8 mouse cellular contexts compared by ENCODE assay signal in the genomic region with DNA sequence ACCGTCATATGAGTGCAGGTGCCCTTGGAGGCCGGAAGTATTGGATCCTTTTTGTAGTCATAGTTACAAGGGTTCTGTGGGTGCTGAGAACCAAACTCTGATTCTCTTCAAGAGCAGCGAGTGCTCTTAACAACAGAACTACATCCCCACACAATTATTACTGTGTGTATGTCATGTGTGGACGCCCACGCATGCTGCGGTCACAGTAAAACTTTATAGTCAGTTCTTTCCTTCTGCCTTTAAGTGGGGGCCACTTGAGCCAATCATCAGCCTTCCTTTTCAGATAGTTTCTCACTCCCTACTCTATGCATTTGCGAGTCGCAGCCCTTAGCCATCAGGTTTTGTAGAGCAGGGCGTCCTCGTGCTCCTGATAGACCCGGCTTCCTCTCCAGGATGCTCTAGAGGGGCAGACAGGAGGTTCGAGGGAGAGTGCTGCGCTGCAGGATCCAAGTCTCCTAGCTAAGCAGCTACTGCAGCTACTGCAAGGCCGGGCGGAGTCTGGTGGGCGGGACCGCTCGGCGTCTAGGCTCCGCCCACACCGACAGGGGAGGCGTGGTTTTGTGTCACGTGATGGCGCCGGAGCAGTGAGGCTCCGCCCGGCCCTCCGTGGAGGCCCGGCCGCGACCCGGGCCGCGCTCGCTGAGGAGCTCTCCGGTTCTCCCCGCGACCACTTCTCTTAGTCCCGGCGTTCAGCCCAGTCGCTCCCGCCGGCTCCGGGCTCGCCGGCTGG. TPM values are rescaled to one million over a fixed set of nuclear protein-coding genes. Genes with fewer than 3 reads are reported as not detected.
DNase-seq lines count a peak whose midpoint lies in the region; ATAC-seq and TF ChIP-seq lines count a peak whose summit lies in the region.

A gene (plus strand): TSS at position 555 of the 730 bp plus-strand sequence.

- 9% methylated on average over 46 of the region's 46 CpGs for WGBS in forebrain, embryonic 12.5 days
- 8% methylated on average over 44 of the region's 46 CpGs for WGBS in heart, postnatal 0 days
- WGBS in large intestine, adult 2 months, result 2% methylated on average over 46 of the region's 46 CpGs
- WGBS in liver, postnatal 0 days (ENCODE audit: insufficient replicate concordance), result 5% methylated on average over 44 of the region's 46 CpGs
- 8% methylated on average over 46 of the region's 46 CpGs for WGBS in neural tube, embryonic 14.5 days

- H3K4me2 ChIP-seq in CH12.LX (ENCODE audit: insufficient read depth, low read depth, poor library complexity, severe bottlenecking), result peak within 1 kb of the TSS; percentile 81
- peak within 1 kb of the TSS; percentile 81 for H3K4me2 ChIP-seq in forebrain, embryonic 12.5 days
- peak within 1 kb of the TSS; percentile 90 for H3K4me2 ChIP-seq in heart, postnatal 0 days (ENCODE audit: low read depth, low read length)
- H3K4me2 ChIP-seq in liver, postnatal 0 days (ENCODE audit: low read depth, low read length), result peak within 1 kb of the TSS; percentile 75
- peak within 1 kb of the TSS; percentile 85 for H3K4me2 ChIP-seq in neural tube, embryonic 14.5 days (ENCODE audit: low read depth, low read length)

- ATAC-seq in forebrain, embryonic 12.5 days (ENCODE audit: low FRiP score), result peak; percentile 98
- ATAC-seq in heart, postnatal 0 days (ENCODE audit: insufficient read depth, low read depth), result peak; percentile 91
- peak; percentile 86 for ATAC-seq in liver, postnatal 0 days
- peak; percentile 93 for ATAC-seq in neural tube, embryonic 14.5 days (ENCODE audit: low read depth)

- peak; percentile 71 for TF ChIP-seq POLR2A in CH12.LX (IDR thresholded peaks at IDR 0.05; ENCODE audit: low read depth, low read length)

- TF ChIP-seq RAD21 in CH12.LX (IDR thresholded peaks at IDR 0.05; ENCODE audit: low read depth, low read length), result no peak

- peak within 1 kb of the TSS; percentile 24 for H3K9ac ChIP-seq in CH12.LX (ENCODE audit: insufficient read depth, low read depth)
- peak within 1 kb of the TSS; percentile 84 for H3K9ac ChIP-seq in forebrain, embryonic 12.5 days
- peak within 1 kb of the TSS; percentile 96 for H3K9ac ChIP-seq in heart, postnatal 0 days (replicated peaks; ENCODE audit: low read depth, low read length)
- H3K9ac ChIP-seq in liver, postnatal 0 days (replicated peaks), result peak within 1 kb of the TSS; percentile 95
- H3K9ac ChIP-seq in neural tube, embryonic 14.5 days (replicated peaks; ENCODE audit: low read depth, low read length), result peak within 1 kb of the TSS; percentile 75

- H3K4me3 ChIP-seq in CH12.LX (replicated peaks in 1 of 3; ENCODE audit: low read depth in 2 of 3, low read length in 2 of 3, poor library complexity in 1 of 3), result peak within 1 kb of the TSS; percentile 51 to 76 (median 75)
- peak within 1 kb of the TSS; percentile 81 for H3K4me3 ChIP-seq in forebrain, embryonic 12.5 days (replicated peaks)
- H3K4me3 ChIP-seq in heart, postnatal 0 days (ENCODE audit: low read depth, low read length), result peak within 1 kb of the TSS; percentile 84
- H3K4me3 ChIP-seq in liver, postnatal 0 days (ENCODE audit: low read depth, low read length), result peak within 1 kb of the TSS; percentile 86
- H3K4me3 ChIP-seq in neural tube, embryonic 14.5 days (ENCODE audit: low read depth, low read length), result peak within 1 kb of the TSS; percentile 83

- no peaks in the 10 kb centered on the region for H3K36me3 ChIP-seq in CH12.LX (replicated peaks in 1 of 2; ENCODE audit: control insufficient read depth in 1 of 2, insufficient read depth in 1 of 2, low read length in 1 of 2)
- H3K36me3 ChIP-seq in forebrain, embryonic 12.5 days (replicated peaks), result no peaks in the 10 kb centered on the region
- no peaks in the 10 kb centered on the region for H3K36me3 ChIP-seq in heart, postnatal 0 days (replicated peaks; ENCODE audit: control insufficient read depth, insufficient read depth, low read length)
- no peaks in the 10 kb centered on the region for H3K36me3 ChIP-seq in liver, postnatal 0 days (replicated peaks; ENCODE audit: insufficient read depth, low read length)
- no peaks in the 10 kb centered on the region for H3K36me3 ChIP-seq in neural tube, embryonic 14.5 days (ENCODE audit: control insufficient read depth, insufficient read depth, low read length)

- TF ChIP-seq EP300 in CH12.LX (IDR thresholded peaks at IDR 0.05; ENCODE audit: low read length), result no peak
- TF ChIP-seq EP300 in heart, postnatal 0 days (IDR thresholded peaks at IDR 0.05; ENCODE audit: low read depth), result no peak
- TF ChIP-seq EP300 in liver, postnatal 0 days (IDR thresholded peaks at IDR 0.05; ENCODE audit: low read depth), result no peak

- H3K27me3 ChIP-seq in CH12.LX (replicated peaks), result peaks cover 19% of the 10 kb centered on the region
- H3K27me3 ChIP-seq in forebrain, embryonic 12.5 days, result no peaks in the 10 kb centered on the region
- no peaks in the 10 kb centered on the region for H3K27me3 ChIP-seq in heart, postnatal 0 days (ENCODE audit: control insufficient read depth, insufficient read depth, low read length)
- no peaks in the 10 kb centered on the region; the same call in 1 of the 2 replicates for H3K27me3 ChIP-seq in liver, postnatal 0 days (ENCODE audit: insufficient read depth, low read length)
- H3K27me3 ChIP-seq in neural tube, embryonic 14.5 days (ENCODE audit: control insufficient read depth, insufficient read depth, low read length), result no peaks in the 10 kb centered on the region

- peak; percentile 80 for DNase-seq in CH12.LX (ENCODE audit: extremely low read depth)
- DNase-seq in c-Kit-positive CD71-positive TER-119-negative erythroid progenitor cells, embryonic 14.5 days (ENCODE audit: low read depth), result peak; percentile 86
- DNase-seq in heart, postnatal 0 days (ENCODE audit: low spot score), result peak; percentile 90
- peak; percentile 76 for DNase-seq in large intestine, adult 2 months (ENCODE audit: low read depth, low spot score)
- DNase-seq in liver, postnatal 0 days, result peak; percentile 96
- peak; percentile 98 for DNase-seq in testis, postnatal 10 days (ENCODE audit: low spot score)

- no peaks in the 10 kb centered on the region for H3K79me2 ChIP-seq in CH12.LX (replicated peaks; ENCODE audit: control insufficient read depth, extremely low read depth, insufficient read depth, poor library complexity, severe bottlenecking)

- no peak for TF ChIP-seq CTCF in CH12.LX (conservative IDR thresholded peaks at IDR 0.05 in 1 of 2, IDR thresholded peaks at IDR 0.05 in 1 of 2; ENCODE audit: low read depth in 2 of 2, low read length in 2 of 2)
- TF ChIP-seq CTCF in heart, postnatal 0 days (IDR thresholded peaks at IDR 0.05; ENCODE audit: low read depth), result no peak
- no peak for TF ChIP-seq CTCF in liver, postnatal 0 days (IDR thresholded peaks at IDR 0.05; ENCODE audit: low read depth)

- H3K9me3 ChIP-seq in CH12.LX (replicated peaks; ENCODE audit: low read length), result no peaks in the 10 kb centered on the region
- H3K9me3 ChIP-seq in forebrain, embryonic 12.5 days, result no peaks in the 10 kb centered on the region
- no peaks in the 10 kb centered on the region for H3K9me3 ChIP-seq in heart, postnatal 0 days (replicated peaks; ENCODE audit: control insufficient read depth, low read length)
- H3K9me3 ChIP-seq in liver, postnatal 0 days (ENCODE audit: low read length), result no peaks in the 10 kb centered on the region
- H3K9me3 ChIP-seq in neural tube, embryonic 14.5 days (ENCODE audit: control insufficient read depth, low read length), result no peaks in the 10 kb centered on the region

- no peak within 1 kb of the TSS for H3K27ac ChIP-seq in CH12.LX (ENCODE audit: insufficient read depth, low read depth)
- peak within 1 kb of the TSS; percentile 63; the same call in 1 of the 2 replicates for H3K27ac ChIP-seq in forebrain, embryonic 12.5 days
- H3K27ac ChIP-seq in heart, postnatal 0 days (ENCODE audit: low read depth), result peak within 1 kb of the TSS; percentile 85
- peak within 1 kb of the TSS; percentile 87 for H3K27ac ChIP-seq in liver, postnatal 0 days (ENCODE audit: low read depth)
- H3K27ac ChIP-seq in neural tube, embryonic 14.5 days (ENCODE audit: low read depth, low read length), result peak within 1 kb of the TSS; percentile 63

- H3K4me1 ChIP-seq in CH12.LX (ENCODE audit: control insufficient read depth in 1 of 2, insufficient read depth in 2 of 2), result peaks cover 0 to 8% of the 10 kb centered on the region in 2 experiments; a peak in 2 of 4 replicates
- peaks cover 33% of the 10 kb centered on the region for H3K4me1 ChIP-seq in forebrain, embryonic 12.5 days
- peaks cover 48% of the 10 kb centered on the region for H3K4me1 ChIP-seq in heart, postnatal 0 days (ENCODE audit: control insufficient read depth, insufficient read depth)
- H3K4me1 ChIP-seq in liver, postnatal 0 days (ENCODE audit: insufficient read depth), result peaks cover 27% of the 10 kb centered on the region
- peaks cover 15% of the 10 kb centered on the region for H3K4me1 ChIP-seq in neural tube, embryonic 14.5 days (ENCODE audit: control insufficient read depth, insufficient read depth, low read length)

- dilution Hi-C loops in CH12.LX (cut with MboI; ENCODE audit: extremely low pct_ligation_motif_present, extremely low pct_unique_long_range_greater_than_20kb, low sequenced_read_pairs), result no loop called here

- in situ Hi-C loops in CH12.LX (cut with MboI; ENCODE audit: low pct_ligation_motif_present, low pct_unique_long_range_greater_than_20kb, low sequenced_read_pairs), result loop anchor here (5.0 to 10.0 kb wide), 2 partner anchors 35 to 73 kb away; no protein-coding TSS in a partner anchor

TF ChIP-seq in CH12.LX, 34 proteins besides CTCF, POLR2A, EP300 and RAD21 (continues in another document):
- TF ChIP-seq GABPA (IDR thresholded peaks at IDR 0.05; ENCODE audit: insufficient replicate concordance, low read depth, low read length) (no peak), PAX5 (IDR thresholded peaks at IDR 0.05; ENCODE audit: low read length) (no peak), USF2 (conservative IDR thresholded peaks at IDR 0.05; ENCODE audit: low read depth, low read length) (peak; percentile 96), MAFK (IDR thresholded peaks at IDR 0.05; ENCODE audit: insufficient replicate concordance, low read length) (no peak), JUN (IDR thresholded peaks at IDR 0.05; ENCODE audit: insufficient read depth, low read depth, low read length) (no peak), ELF1 (IDR thresholded peaks at IDR 0.05; ENCODE audit: low read depth, low read length) (no peak), CHD1 (IDR thresholded peaks at IDR 0.05; ENCODE audit: low read depth, low read length) (no peak), ZNF384 (IDR thresholded peaks at IDR 0.05; ENCODE audit: low read depth, low read length) (no peak)

RNA-seq across cellular contexts. Expression of the gene that starts here (rescaled TPM):
- total RNA-seq in CH12.LX (2012; rRNA removed) (3.3 and 3.4 TPM in 2 replicates), CH12.LX (2014; rRNA removed) (4.8 and 5.9 TPM in 2 replicates)
- polyA plus RNA-seq in CH12.LX (2012; ENCODE audit: insufficient read length, low read depth), result 5.4 and 5.6 TPM in 2 replicates
- polyA plus RNA-seq in forebrain, embryonic 12.5 days (2016; fragmentation: Nextera tagmentation; extraction: Ambion mirVana), result 25.7 and 27.8 TPM in 2 replicates
- 84.1 and 115 TPM in 2 replicates for total RNA-seq in heart, postnatal 0 days (2014; rRNA removed; ENCODE audit: low replicate concordance)
- polyA plus RNA-seq in heart, postnatal 0 days (2015; fragmentation: Nextera tagmentation; extraction: Ambion mirVana), result 42.8 and 45.2 TPM in 2 replicates
- polyA plus RNA-seq in large intestine, adult 2 months (2012; rRNA removed), result 10.3 and 13.5 TPM in 2 replicates
- polyA plus RNA-seq in liver, postnatal 0 days (2015; fragmentation: Nextera tagmentation; extraction: Ambion mirVana), result 12.1 and 15.3 TPM in 2 replicates
- 35.3 and 42.6 TPM in 2 replicates for polyA plus RNA-seq in neural tube, embryonic 14.5 days (2014; fragmentation: Nextera tagmentation; extraction: Ambion mirVana)

Comparison
In these comparisons a context has a peak if more than half of its experiments do, and no peak if none do; other contexts are left out.
1. RNA of the gene that starts here (total RNA-seq): 84.1 to 115 TPM in heart, postnatal 0 days; 3.3 to 5.9 TPM in CH12.LX; every median in the first group is over 10 times any median in the second.
2. H3K9ac ChIP-seq: peak in every context shown above with its lines; median percentile 96 in heart, postnatal 0 days; 95 in liver, postnatal 0 days; 84 in forebrain, embryonic 12.5 days; 75 in neural tube, embryonic 14.5 days; 24 in CH12.LX.
3. Peak in every context shown above with its lines, with median percentiles within 50 percentile points of each other: DNase-seq, H3K4me2 ChIP-seq, H3K4me3 ChIP-seq and ATAC-seq.